Mouse (Mus musculus) lung, embryonic 16.5 days (tissue): Measurements from ENCODE around the gene Strn3. TPM values are rescaled to one million over a fixed set of nuclear protein-coding genes. Genes with fewer than 3 reads are reported as not detected.
"Not testable (repeated sequence)": the region's sequence is repeated elsewhere in the genome, so short reads cannot be mapped to it uniquely, and the experiment has no call there.

Experiments used
- ATAC-seq: fragments of 200-750 bp; cut with Nextera tagmentation; 2 replicates; pipeline ENCODE4 v1.8.0; 2017; ENCODE audit warnings: low read depth, mild to moderate bottlenecking, moderate library complexity
- H3K27ac ChIP-seq: fragments of 300-500 bp; sonication (generic); 2 replicates; pipeline ENCODE4 v1.5.1; 2014; ENCODE audit warnings: mild to moderate bottlenecking, control low read depth, low read length
- H3K27me3 ChIP-seq: fragments of 300-500 bp; sonication (generic); 2 replicates; pipeline ENCODE4 v1.6.1; 2014; ENCODE audit warnings: low read depth, low read length, mixed read lengths; ENCODE audit not compliant: control insufficient read depth, insufficient read depth
- H3K36me3 ChIP-seq: fragments of 300-500 bp; sonication (generic); 2 replicates; pipeline ENCODE4 v1.6.1; 2014; ENCODE audit warnings: low read length; ENCODE audit not compliant: control insufficient read depth, insufficient read depth
- H3K4me1 ChIP-seq: fragments of 300-500 bp; sonication (generic); replicated peaks from 2 replicates; pipeline ENCODE4 v1.6.1; 2014; ENCODE audit warnings: low read length, mixed read lengths; ENCODE audit not compliant: control insufficient read depth, insufficient read depth
- H3K4me2 ChIP-seq: fragments of 300-500 bp; sonication (generic); 2 replicates; pipeline ENCODE4 v1.6.1; 2014; ENCODE audit warnings: low read depth, low read length, control low read depth
- H3K4me3 ChIP-seq: fragments of 300-500 bp; sonication (generic); 2 replicates; pipeline ENCODE4 v1.5.1; 2014; ENCODE audit warnings: mild to moderate bottlenecking, low read length, control low read depth
- H3K9ac ChIP-seq: fragments of 300-500 bp; sonication (generic); 2 replicates; pipeline ENCODE4 v1.6.1; 2014; ENCODE audit warnings: low read length, control low read depth
- H3K9me3 ChIP-seq: fragments of 300-500 bp; sonication (generic); 2 replicates; pipeline ENCODE4 v1.6.1; 2016; ENCODE audit warnings: low read length; ENCODE audit not compliant: control insufficient read depth
- WGBS: fragments of 180-500 bp; shearing (Covaris S2); extraction: QIAGEN DNeasy Blood & Tissue Kit; methylation state at CpG from one replicate; pipeline ENCODE4 v1.1.7; 2014; 5-methylcytosine and 5-hydroxymethylcytosine counted together
- polyA plus RNA-seq: library from polyadenylated mRNA; unstranded; fragments of >200 nt; fragmentation: Nextera tagmentation; extraction: Ambion mirVana; gene quantifications from 2 replicates; pipeline ENCODE4 v1.2.1, GENCODE M21; 2015

The Strn3 gene
- polyA plus RNA-seq, 1 experiment from 2014 or later = 36.1 TPM

DNA sequence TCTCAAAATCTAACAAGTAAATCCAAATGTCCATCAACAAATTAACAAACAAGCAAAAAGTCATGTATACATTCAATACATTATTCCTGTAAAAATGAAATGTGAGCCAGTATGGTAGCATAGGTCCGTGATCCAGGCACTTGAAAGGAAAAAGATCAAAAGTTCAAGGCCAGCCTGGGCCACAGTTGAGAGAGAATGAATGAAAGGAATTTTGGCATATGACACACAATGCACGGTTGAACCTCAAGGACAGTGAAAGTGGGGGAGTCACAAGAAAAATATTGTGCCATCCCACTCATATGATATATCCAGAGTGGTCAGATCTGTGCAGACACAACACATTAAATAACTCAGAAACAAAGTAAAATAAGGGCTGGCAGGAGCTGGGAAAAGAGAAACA, 15.3 kb downstream of the Strn3 start:
- Histone ChIP-seq H3K27me3 (no peaks in the 10 kb centered on the region), H3K9me3 (no peaks in the 10 kb centered on the region), H3K4me3 (no peak overlapping the region), H3K36me3 (no peaks in the 10 kb centered on the region), H3K27ac (no peak overlapping the region), H3K4me1 (no peaks in the 10 kb centered on the region; the same call in 1 of the 2 replicates), H3K9ac (no peak overlapping the region), H3K4me2 (no peak overlapping the region)
- WGBS = 28% methylated on average over 2 of the region's 2 CpGs
- ATAC-seq = no peak

DNA sequence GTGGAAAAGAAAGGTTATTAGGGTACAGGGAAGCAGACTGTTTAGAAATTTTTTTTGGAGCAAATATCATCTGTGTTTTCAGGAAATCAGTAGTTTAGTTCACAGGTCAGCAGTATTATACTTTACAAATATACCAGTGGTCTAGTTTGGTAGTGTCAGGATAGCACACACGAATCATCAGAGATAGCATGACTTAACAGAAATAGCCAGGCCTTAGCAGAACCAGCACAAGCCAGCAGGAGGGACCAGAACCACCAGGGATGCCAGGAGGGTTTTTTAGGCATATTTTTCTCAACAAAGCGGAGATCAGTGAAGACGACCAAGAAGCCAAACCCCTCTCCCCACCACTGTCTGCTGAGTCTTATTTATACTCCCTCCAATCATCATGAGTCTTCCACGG, 18.4 kb downstream of the Strn3 start:
- H3K27me3 ChIP-seq = no peaks in the 10 kb centered on the region
- no peak overlapping the region for H3K9ac ChIP-seq
- no peak overlapping the region for H3K4me2 ChIP-seq
- H3K36me3 ChIP-seq = no peaks in the 10 kb centered on the region
- 64% methylated on average over 4 of the region's 4 CpGs for whole genome bisulfite sequencing
- H3K9me3 ChIP-seq = no peaks in the 10 kb centered on the region
- no peaks in the 10 kb centered on the region; the same call in 1 of the 2 replicates for H3K4me1 ChIP-seq
- no peak for ATAC-seq
- H3K4me3 ChIP-seq = no peak overlapping the region
- no peak overlapping the region for H3K27ac ChIP-seq

DNA sequence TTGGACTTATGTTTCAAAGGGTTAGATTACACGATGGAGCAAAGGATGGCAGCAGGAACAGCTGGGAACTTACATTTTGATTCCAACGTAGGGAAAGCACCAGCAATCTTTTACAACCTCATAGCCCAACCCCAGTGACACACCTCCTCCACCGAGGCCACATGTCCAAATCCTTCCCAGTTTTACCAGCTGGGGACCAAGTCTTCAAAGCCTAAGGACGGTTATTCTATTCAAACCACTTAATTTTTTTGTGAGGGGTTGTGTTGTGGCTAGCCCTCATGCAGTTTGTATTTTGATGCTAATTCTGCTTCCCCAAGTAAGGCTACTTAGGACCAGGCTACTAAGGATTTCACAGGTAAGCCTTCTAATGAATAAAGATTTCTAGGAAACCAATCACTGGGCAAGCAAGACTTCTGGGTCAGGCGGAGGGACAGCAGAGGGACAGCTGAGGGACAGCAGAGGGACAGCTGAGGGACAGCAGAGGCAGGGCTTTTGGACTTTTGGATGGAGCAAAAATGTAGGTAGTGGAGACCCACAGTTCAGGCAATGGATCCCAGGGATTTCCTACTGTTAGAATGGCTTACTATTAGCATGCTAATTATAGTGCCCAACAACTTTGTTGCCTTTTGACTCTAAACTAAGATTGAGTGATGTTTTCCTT, 20.3 kb downstream of the Strn3 start:
- 52% methylated on average over 5 of the region's 5 CpGs for WGBS
- Histone ChIP-seq H3K27ac (no peak overlapping the region), H3K9ac (no peak overlapping the region), H3K27me3 (no peaks in the 10 kb centered on the region), H3K4me3 (no peak overlapping the region), H3K9me3 (no peaks in the 10 kb centered on the region), H3K36me3 (no peaks in the 10 kb centered on the region), H3K4me2 (no peak overlapping the region), H3K4me1 (no peaks in the 10 kb centered on the region)
- ATAC-seq = no peak

DNA sequence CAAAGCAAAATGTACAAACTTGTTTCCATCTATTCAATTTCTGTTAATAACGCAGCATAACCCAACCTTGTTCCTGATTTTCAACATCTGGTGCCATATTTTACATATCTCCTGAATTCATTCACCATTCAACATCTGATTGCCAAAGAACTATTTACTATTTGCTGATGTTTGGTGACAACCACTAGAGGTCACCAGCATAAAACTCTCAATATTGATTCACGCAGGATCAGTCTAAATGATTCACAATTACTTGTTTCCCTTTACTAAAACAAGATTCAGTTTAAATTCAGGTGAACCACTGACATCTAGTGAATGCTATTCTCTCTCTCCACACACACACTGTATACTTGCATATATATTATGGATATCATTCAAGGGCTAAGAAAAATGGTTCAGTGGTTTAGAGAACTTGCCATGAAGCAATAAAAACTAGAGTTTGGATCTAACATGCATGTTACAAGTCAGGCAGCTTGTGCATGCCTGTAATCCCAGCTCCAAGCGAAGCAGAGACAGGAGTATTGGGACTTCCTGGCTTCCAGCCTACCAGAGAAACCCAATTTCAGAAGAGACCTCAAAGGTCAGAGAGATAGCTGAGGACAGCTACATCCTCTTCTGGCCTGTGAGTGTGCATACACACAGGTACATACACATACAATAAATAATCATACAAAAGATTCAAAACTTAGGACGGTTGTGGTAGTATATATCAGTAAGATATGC, 24.8 kb downstream of the Strn3 start:
- whole genome bisulfite sequencing = 63% methylated on average over 4 of the region's 4 CpGs
- H3K27ac ChIP-seq = no peak overlapping the region

DNA sequence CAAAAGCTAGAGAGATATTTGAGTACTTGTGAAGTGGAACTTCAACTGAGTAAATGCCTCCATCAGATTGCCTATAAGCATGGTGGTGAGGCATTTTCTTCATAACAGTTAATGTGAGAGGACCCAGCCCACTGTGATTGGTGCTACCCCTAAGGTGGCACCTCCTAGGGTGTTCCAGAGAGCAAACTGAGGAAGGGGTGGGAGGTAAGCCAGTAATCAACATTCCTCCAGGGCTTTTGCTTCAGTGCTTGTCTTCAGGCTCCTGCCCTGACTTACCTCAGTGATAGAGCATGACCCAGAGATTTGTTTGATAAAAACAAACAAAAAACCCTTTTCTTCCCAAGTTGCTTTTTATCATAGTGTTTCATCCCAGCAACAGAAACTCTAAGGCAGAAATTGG, 27.8 kb downstream of the Strn3 start:
- Histone ChIP-seq H3K4me2 (no peak overlapping the region), H3K27me3 (no peaks in the 10 kb centered on the region), H3K4me1 (no peaks in the 10 kb centered on the region; the same call in 1 of the 2 replicates), H3K36me3 (no peaks in the 10 kb centered on the region), H3K27ac (no peak overlapping the region), H3K4me3 (no peak overlapping the region), H3K9me3 (no peaks in the 10 kb centered on the region), H3K9ac (no peak overlapping the region)
- no peak for ATAC-seq

More for the DNA sequence above, 24.8 kb downstream of the Strn3 start:
- Histone ChIP-seq H3K9me3 (no peaks in the 10 kb centered on the region), H3K9ac (no peak overlapping the region), H3K27me3 (no peaks in the 10 kb centered on the region), H3K4me1 (no peaks in the 10 kb centered on the region; the same call in 1 of the 2 replicates), H3K4me2 (no peak overlapping the region), H3K36me3 (no peaks in the 10 kb centered on the region), H3K4me3 (no peak overlapping the region)
- no peak for ATAC-seq

GRCm38 (mm10) chr12:51663011-51663410, 28.7 kb downstream of the Strn3 start:
- Histone ChIP-seq H3K27me3 (no peaks in the 10 kb centered on the region), H3K4me1 (no peaks in the 10 kb centered on the region; the same call in 1 of the 2 replicates), H3K9me3 (no peaks in the 10 kb centered on the region), H3K4me3 (no peak overlapping the region), H3K36me3 (no peaks in the 10 kb centered on the region), H3K27ac (no peak overlapping the region), H3K9ac (no peak overlapping the region), H3K4me2 (no peak overlapping the region)
- ATAC-seq = no peak

DNA sequence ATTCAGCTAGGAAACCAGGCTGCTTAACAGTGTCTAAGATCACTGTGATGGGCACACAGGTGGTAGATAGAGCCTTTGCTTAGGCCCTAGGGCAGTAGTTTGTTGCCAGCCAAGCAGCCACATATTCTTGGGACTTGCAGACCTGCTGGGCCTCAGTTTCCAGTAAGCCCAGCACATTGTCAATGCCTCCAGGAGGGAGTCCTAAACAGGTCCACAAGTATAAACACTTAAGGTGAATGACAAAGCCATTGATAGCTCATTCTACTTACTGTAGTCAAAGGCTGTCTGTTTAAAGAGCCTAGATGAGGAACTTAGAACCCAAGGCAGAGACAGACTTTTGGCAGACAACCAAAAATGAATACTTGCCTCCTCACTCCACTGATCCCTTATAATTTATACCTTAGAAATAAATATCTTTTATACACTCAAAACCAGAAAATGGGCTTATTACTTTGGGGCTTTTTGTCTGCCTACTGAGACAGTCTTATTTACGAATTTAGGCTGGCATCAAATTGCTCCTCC, 35.7 kb downstream of the Strn3 start:
- no peak overlapping the region for H3K4me2 ChIP-seq
- ATAC-seq = no peak
- H3K9ac ChIP-seq = no peak overlapping the region
- H3K9me3 ChIP-seq = no peaks in the 10 kb centered on the region
- H3K4me1 ChIP-seq = no peaks in the 10 kb centered on the region
- 82% methylated on average over 1 of the region's 1 CpGs for WGBS
- H3K27me3 ChIP-seq = no peaks in the 10 kb centered on the region
- no peak overlapping the region for H3K4me3 ChIP-seq
- H3K36me3 ChIP-seq = peaks cover 3% of the 10 kb centered on the region
- no peak overlapping the region for H3K27ac ChIP-seq

GRCm38 (mm10) chr12:51649401-51649800, 42.3 kb downstream of the Strn3 start:
- not testable (repeated sequence) for H3K36me3 ChIP-seq, ATAC-seq, H3K4me3 ChIP-seq, H3K9me3 ChIP-seq, H3K27me3 ChIP-seq, H3K4me1 ChIP-seq, H3K27ac ChIP-seq, H3K9ac ChIP-seq, H3K4me2 ChIP-seq

- ATAC-seq = no peak
- WGBS = 18% methylated on average over 6 of the region's 6 CpGs
Measured at GRCm38 (mm10) chr12:51641871-51642270, 49.8 kb downstream of the Strn3 start.

More at GRCm38 (mm10) chr12:51641871-51642270, 49.8 kb downstream of the Strn3 start:
- peaks cover 4% of the 10 kb centered on the region for H3K4me1 ChIP-seq
- no peaks in the 10 kb centered on the region for H3K27me3 ChIP-seq
- H3K4me3 ChIP-seq = no peak overlapping the region
- 0 out of 2 replicates have a peak, but pooled peaks cover 6% of the 10 kb centered on the region for H3K36me3 ChIP-seq
- H3K9ac ChIP-seq = no peak overlapping the region
- H3K4me2 ChIP-seq = no peak overlapping the region
- H3K27ac ChIP-seq = no peak overlapping the region
- no peaks in the 10 kb centered on the region for H3K9me3 ChIP-seq
